Mouse (Mus musculus) retina, embryonic 14.5 days (tissue): ENCODE measurements around the gene Vps45.
"Not testable (repeated sequence)": the region's sequence is repeated elsewhere in the genome, so short reads cannot be mapped to it uniquely, and the experiment has no call there.

Experiments used
- DNase-seq: peaks from one replicate; pipeline ENCODE4 v3.0.0-alpha.2; 2015; ENCODE audit warnings: low spot score

Vps45 gene

DNA sequence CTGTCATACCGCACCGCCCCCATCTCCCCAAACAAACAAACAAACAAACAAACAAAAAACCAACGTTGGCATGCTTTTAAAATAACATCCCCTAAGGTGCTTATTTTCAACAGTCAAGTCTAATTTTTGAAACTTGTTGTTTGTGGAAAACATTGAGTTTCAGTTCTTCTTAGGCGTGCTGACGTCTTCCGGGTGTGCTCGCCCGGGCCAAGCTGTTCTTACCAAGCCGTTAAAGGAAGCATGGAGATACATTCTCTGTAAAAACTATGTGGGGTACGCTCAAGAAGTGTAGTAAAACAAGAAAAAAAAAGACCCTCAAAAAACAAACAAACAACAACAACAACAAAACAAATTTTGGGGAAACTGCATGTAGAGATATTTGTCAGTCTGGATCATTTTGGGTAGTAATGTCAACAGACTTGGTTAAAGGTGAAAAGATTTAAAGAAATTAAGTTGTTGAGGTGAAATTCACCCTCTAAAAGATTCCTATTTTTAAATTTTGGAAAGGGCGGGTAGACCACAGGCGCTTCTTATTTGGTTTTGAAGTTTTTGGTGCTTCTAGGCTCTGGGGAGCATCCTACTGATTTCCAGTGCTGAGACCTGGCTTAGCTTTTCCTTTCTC is 85.9 kb downstream of the Vps45 start:
- DNase-seq, result no peak

DNA sequence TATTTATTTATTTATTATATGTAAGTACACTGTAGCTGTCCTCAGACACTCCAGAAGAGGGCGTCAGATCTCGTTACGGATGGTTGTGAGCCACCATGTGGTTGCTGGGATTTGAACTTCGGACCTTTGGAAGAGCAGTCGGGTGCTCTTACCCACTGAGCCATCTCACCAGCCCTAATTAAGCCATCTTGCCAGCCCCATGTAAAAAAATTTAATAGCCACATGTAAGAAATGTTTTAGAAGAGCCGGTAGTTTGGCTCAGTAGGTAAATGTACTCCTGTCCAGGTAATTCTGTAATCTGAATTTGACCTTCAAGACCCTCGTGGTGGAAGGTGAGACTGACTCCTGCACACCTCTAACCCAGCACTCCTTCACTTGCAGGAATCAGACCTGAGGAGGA is 87.6 kb downstream of the Vps45 start:
- DNase-seq, result not testable (repeated sequence)

DNA sequence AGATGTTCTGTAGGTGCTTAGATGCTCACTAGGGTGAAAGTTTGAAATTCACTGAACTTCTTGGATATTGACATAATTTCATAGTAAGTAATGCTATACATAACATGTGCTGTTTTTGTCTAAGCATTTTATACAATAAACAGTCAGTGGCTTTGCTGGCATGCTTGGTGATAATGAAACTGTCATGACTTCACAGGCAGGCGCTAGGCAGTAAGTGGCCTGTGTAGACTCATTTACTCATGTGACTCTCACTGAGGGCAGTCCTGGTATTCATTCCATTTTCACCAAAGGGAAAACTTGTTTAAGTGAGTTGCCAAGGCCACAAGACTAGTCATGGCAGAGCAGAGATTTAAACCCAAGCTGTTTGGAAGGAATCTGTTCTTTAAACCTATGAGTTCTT is 89.0 kb downstream of the Vps45 start:
- no peak for DNase-seq

DNA sequence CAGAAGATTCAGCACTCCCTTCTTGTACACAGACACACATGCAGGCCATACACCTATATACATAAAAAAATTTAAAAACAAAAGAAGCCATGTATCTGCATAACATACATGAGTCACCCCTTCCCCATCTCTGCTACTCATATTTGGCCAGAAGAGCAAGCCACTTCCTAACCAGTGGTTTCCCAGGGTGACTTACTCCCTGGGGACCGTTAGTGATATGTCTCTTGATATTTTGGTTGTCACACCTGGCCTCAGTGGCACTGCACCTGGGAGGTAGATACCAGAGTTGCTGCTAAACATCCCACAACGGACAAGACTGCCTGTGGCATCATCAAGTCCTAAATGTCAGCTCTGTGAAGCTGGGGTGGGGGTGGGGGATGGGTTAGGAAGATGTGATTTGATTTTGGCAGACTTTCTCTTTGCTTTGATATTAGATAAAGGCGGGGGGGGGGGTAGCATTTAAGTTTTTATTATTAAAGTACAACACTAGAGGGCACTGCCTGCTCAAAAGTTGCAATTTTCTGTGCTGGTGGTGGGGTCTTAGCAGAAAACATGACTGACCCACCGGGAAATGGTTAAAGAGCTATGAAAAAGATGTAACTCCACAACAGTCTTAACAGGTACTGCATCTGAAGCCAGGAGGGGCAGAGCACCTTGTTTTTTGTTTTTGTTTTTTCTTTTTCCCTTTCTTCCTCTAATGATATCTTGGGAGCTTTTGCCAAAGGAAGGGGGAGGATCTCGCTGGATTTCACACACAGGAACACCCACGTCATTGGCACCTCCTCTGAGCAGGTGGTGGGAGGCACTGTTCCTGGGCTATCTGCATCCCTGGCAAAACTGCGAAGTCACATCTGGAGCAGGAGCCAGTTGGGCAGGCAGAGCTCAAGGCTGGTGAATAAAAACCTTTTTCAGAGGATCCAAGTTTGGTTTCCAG is 92.5 kb downstream of the Vps45 start:
- peak; percentile 89 for DNase-seq

DNA sequence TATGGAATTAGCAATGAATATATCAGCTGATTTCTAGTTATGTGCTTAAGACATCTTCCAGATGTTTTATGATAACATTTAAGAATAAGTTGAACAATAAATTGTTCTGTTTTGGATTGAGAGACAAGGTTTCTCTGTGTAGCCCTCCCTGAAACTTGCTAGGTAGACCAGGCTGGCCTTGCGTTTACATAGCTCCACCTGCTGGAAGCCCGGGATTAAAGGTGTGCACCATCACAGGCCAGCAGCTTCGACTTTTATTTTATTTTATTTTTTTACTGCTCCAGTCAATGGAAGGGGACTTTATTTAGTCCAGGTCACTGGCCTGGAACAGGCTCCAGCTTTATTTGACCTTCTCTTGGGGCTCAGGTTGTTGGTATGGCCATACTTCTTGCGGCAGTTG is 94.6 kb downstream of the Vps45 start:
- peak; percentile 45 for DNase-seq

DNA sequence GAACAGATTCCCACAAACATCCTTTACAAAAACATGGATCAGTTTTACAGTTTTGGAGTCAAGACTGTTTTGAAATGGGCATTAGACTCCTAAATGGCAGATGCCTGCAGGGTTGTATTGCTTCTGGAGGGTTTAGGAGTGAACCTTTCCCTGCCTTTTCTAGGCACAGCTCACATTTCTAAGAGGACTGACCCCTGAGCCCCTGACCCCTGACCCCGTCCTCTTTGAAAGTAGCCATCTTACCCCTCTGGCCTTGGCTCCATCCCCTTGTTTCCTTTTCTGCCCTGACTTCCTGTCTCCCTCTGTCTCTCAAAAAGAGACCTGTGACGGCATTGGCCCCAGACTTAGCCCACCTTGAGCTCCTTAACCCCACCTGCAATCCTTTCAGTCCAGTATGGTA is 95.0 kb downstream of the Vps45 start:
- DNase-seq, result no peak

DNA sequence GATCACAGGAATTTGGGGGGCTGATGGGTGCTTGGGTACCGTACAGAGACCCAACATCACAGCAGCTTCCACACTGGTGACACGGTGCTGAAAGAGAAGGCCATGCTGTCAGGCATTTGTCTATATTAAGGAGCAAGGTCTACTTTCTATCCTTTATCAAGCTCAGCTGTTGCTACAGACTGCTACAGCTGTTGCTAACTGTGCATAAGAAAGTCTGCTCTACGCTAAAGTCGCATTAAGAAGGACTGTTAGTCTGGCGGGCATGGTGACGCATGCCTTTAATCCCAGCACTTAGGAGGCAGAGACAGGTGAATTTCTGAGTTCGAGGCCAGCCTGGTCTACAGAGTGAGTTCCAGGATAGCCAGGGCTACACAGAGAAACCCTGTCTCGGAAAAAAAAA is 96.1 kb downstream of the Vps45 start:
- DNase-seq, result not testable (repeated sequence)

DNA sequence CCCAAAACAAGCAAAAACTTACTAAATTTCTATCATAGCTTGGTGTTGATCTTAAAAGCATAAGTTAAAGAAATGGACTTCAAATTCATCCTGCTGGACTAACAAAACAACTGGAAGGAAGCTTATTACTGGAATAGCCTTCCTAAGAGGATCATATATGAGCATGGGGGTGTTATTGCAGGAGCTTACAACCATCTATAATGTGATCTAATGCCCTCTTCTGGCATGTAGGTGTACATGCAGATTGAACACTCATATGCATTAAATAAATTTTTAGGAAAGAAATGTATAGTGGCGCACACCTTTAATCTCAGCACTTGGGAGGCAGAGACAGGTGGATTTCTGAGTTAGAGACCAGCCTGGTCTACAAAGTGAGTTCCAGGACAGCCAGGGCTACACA is 98.5 kb downstream of the Vps45 start:
- DNase-seq, result no peak

DNA sequence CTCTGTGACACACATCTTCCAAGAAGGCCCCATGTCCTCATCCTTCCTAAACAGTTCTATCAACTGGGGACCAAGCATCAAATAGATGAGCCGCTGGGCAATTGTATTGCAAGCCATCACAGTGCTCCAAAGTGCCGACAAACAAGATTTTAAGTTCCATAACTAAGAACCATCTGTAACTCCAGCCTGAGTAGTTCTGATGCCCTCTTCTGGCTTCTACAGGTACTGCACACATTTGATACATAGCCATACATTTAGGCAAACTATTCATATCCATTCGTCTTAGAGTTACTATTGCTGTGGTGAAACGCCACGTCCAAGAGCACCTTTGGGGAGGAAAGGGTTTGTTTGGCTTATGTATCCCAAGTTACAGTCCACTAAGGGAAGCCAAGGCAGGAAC is 99.2 kb downstream of the Vps45 start:
- peak; percentile 48 for DNase-seq

DNA sequence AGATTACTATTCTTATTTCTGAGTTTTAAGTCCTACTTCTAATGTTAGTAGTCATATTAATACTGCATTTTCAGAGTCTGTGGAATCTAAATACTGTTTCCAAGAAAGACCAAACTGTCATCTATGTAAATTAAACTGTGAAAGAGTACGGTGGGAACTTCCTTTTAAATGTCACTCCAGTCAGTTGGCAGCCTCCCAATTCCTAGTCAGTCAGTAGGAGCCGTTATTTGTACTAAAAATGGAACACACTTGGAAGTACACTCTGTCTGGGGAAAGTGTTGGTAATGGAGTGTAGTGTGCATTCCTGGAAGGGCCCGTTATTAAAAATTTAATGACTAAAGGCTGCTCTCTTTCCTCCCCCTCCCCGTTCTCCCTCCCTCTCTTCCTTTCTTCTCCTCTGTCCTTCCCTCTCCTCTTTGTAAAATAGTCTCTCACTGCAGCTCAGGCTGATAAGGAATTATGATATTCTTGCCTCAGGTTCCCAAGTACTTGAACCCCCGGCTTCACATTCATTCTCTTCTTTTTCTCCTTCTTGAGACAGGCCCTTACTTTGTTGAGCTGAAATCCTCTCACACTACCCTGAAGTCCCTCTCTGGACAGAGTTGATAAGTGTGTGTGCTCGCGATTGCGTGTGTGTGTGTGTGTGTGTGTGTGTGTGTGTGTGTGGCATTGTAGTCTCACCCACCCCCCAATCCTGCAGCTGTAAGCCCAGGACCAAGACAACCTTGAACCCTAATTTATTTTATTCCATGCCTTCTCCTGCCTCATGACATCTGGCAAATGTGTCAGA is 100.7 kb downstream of the Vps45 start:
- no peak for DNase-seq

DNA sequence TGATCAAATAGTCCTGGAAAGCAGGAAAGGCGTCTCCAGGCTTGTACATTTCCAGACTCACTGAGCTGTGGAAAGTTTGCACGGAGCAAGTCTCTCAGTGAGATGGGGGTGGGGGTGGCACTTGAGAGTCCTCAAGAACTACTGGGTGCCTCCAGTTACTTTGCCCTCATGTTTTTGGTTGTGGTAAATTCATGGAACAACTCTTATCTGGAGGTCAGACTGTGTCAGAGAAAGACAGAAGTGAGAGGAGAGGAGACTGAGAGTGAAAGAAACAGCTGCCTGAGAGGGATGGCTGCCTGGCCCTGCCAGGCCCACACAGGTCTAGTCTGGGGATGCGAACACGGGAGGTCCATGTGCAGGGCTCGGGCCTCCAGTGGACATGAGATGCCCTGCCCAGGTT is 102.9 kb downstream of the Vps45 start:
- no peak for DNase-seq

DNA sequence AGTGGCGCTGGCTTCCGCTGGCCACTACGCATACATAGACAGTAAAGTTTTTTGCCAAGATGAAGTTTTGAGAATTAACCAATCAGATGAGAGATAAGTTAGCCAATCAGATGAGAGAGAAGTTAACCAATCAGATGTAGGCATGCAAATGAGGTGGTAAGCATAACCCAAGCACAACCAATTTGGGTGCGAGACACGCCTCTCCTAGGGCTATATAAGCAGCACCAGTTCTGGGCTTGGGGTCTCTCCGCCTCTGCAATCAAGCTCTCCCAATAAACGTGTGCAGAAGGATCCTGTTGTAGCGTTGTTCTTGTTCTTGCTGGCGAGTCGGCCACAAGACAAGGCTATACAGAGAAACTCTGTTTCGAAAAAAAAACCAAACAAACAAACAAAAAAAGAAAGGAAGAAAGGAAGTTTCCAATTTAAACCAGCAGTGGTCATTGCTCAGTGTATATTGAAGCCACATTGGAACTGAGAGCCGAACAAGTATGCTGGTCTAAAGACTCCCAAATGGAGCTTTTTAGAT is 103.6 kb downstream of the Vps45 start:
- not testable (repeated sequence) for DNase-seq

DNA sequence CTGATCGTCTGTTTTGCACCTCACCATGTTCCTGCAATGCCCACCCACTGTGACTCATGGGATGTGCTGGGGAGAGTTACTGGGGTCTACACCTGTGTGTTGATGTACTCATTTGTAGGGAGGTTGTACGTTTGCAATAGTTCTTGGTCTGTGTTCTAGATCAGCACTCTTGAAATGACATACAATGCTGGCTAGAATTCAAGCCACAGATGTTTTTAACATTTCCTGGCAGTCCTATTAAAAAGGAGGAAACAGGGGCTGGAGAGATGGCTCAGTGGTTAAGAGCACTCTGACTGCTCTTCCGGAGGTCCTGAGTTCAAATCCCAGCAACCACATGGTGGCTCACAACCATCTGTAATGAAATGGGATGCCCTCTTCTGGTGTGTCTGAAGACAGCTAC is 104.7 kb downstream of the Vps45 start:
- DNase-seq, result no peak

DNA sequence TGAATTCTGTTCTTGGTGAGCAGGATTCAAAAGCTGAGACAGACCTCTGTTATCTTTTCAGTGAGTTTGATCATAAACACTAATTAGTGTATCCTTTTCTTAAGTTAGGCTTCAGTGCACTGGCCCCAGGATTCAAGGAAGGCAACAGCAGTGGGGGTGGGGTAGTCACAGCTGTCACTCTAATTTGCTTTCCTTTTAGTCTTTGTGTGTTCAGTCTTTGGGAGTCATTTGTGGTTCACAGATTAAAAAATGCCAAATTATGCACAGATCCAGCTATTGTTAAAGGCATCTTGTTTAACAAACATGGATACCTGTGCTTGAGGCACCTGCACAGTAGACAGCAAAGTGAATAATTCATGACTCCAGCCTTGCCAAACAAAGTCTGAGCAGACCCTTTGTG is 105.2 kb downstream of the Vps45 start:
- peak; percentile 48 for DNase-seq

DNA sequence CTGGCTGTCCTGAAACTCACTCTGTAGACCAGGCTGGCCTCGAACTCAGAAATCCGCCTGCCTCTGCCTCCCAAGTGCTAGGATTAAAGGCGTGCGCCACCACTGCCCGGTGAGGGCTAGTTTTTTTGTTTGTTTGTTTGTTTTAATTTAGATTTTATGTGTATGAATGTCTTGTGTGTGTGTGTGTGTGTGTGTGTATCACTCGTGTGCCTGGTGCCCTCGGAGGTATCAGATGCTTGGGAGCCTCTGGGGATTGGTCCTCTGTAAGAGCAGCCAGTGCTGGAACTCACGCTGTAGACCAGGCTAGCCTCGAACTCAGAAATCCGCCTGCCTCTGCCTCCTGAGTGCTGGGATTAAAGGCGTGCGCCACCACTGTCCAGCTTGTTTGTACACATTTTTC is 106.7 kb downstream of the Vps45 start:
- DNase-seq, result not testable (repeated sequence)

DNA sequence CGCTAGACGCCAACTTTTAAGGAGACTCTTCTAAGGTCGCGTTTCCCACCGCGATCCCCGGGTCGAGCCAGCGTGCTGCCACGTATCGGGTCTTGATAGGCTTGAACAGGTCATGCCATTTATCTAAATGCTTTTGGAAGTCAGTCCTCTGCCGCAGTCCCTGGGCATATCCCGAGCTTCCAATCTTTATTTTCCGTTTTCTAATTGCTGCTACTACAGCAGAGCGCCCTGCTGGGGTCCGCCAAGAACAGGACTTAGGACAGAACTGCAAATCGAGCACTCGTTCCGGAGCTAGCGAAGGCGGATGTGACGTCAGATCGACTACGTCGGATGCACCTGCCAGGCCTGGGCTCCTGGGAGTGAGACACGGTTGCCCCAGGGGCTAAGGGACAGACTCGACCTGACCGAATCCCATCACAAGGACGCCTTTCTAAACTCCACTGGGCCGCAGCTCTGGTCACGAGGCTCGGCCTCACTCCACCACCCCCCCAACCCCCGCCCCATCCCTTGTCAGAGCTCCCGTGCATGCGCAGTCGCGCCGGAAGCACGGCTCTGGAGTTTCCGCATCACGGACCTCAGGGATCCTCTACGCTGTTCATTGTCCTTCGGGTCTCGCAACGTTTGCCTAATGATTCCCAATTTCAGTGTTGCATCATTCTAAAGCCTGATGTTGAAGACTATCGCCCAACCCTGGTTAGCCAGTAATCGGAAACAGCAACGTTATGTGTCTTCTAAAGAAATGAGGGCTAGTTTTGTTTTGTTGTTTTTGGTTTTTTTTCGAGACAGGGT is 107.3 kb downstream of the Vps45 start:
- DNase-seq, result peak; percentile 89
